Mouse (Mus musculus) heart, postnatal 10 days (tissue): Measurements from ENCODE around the gene Wdfy3. TPM values are rescaled to one million over a fixed set of nuclear protein-coding genes. Genes with fewer than 3 reads are reported as not detected.

Source experiments
- DNase-seq, 2 experiments: peaks; one replicate each; pipeline ENCODE4 v3.0.0; 2021
- intact Hi-C: fragments of 180-260 bp; cut with DNase I; formaldehyde crosslinking; loops from one replicate; pipeline ENCODE4 v1.15.1; 2025
- total RNA-seq, 2 experiments: library from RNA; stranded (reverse); gene quantifications; 2 replicates each; pipeline ENCODE4 v1.2.3; 2021

The Wdfy3 gene
- total RNA-seq, 2 experiments from 2014 or later = 43.1 to 43.8 TPM

DNA sequence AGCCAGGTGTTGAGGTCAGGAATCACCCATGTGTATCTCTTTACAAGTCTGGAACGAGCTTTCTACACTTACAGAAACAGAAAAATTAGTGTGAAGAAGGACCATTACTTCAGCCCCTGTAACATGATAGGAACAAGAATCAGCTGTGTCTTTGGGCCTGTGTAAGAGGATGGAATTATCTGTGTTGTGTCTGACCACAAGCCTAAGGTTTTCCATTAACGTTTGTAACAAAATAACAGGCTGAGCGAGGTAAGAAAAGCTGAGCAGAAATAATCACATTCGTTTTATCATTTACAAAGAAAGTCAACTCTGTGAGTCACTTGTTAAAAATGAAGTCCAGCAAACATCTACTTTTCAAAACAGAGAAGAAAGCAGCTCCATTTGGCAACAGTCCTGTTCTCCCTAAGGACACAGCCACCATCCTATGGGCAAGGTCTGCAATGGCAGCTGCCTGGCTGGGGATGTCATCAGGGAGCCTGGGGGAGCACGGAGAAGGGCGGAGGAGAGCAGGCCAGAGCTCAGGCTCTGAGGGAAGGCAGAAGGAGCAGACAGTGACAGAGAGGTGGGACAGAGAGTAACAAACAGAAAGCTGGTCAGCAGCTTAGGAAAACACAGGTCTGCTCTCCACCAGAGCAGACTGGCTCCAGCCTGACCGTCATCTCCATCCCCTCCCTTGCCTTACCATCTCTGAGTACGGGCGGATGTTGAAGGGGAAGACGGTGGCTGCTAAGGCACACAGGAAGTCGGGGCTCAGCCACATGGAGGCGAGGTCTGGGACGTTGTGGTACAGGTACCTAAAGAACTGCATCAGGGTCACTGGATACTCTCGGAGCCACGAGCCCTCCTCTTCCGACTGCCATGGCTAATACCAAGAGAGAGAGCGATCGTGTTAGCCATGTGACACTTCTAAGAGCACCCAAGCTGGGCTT is 173.7 kb downstream of the Wdfy3 start:
- intact Hi-C loops = no loop called here
- no peak for DNase-seq

GRCm38 (mm10) chr5:101895119-101895518 is 174.6 kb downstream of the Wdfy3 start:
- no peak for DNase-seq
- intact Hi-C loops = no loop called here

- intact Hi-C loops = loop anchor here (1.0 kb wide), 1 partner anchor 179 kb away; no protein-coding TSS in a partner anchor
- DNase-seq = peak; percentile 41 to 51
Observed at GRCm38 (mm10) chr5:101893820-101894515, 175.8 kb downstream of the Wdfy3 start.

DNA sequence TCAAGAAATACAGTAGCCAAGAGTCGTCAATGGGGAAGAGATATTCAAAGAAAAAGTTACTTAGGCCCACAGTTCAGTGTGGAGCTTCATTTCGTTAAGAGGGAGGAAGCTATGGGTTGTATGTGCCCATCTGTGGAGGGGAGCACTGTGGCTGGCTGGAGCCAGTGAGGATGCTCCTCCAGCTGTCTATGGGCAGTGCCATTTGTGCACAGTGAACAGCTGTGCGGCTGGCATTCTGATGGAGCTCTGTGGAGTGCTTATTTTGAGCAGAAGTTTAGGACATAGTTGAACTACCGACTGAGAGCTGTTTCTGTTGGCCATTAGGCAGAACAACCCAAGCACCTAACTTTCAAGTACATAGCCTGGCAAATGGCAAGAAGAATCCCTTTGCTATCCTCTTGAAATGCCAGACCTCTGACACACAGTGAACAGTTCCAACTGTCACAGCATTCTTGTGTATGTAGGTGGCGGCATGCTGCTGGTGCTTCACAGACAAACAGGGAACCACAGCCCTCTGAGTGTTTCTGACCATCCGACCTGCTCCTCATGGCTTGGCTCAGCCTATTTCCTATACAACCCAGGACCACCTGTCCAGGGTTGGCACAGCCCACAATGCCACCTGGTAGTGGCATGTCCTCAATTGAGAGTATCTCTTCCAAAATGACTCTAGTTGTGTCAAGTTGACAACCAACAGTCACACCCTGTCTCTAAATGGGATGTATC is 177.9 kb downstream of the Wdfy3 start:
- intact Hi-C loops = no loop called here
- no peak for DNase-seq

- intact Hi-C loops = no loop called here
- DNase-seq = no peak
Observed at GRCm38 (mm10) chr5:101887989-101888388, 181.7 kb downstream of the Wdfy3 start.

GRCm38 (mm10) chr5:101885039-101885438 is 184.7 kb downstream of the Wdfy3 start:
- intact Hi-C loops = no loop called here
- DNase-seq = no peak

DNA sequence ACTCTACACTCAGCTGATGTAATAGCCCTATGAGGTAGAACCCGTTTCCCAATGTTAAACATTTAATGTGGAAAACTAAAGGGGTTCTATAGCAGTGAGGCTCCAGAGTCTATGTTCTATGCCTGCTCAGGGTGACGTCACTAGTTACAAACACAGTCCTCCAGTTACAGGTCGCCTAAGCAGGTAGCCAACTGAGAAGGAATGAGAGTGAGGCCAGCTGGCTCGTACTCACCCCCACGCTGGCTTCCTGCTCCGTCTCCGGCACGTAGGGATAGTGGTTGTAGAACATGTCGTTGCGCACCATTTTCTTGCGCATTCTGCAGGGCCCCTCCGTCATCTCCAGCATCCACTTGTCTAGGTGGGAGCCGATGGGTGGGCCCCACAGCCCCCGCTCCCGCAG is 187.5 kb downstream of the Wdfy3 start:
- no peak for DNase-seq
- intact Hi-C loops = no loop called here

DNA sequence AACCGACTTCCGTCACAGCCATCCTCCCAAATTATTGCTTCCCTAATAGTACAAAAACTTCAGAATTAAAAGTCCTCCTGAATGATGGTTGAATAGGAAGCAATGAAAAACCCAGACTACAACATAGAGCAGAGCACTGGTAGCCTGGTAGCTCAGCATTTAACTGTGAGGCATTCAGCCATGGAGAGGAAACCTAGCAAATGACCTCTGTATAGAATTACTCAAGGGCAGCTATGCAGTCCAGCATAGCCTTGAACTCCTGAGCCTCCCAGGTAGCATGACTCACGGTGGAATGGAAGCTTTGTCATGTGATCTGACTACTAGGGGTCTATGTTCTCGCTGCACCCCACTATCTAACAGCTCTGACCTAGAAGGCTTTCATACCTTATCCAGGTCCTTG is 189.8 kb downstream of the Wdfy3 start:
- intact Hi-C loops = no loop called here
- DNase-seq = no peak

GRCm38 (mm10) chr5:101878403-101878802 is 191.3 kb downstream of the Wdfy3 start:
- intact Hi-C loops = no loop called here
- peak; percentile 21 to 24 for DNase-seq

DNA sequence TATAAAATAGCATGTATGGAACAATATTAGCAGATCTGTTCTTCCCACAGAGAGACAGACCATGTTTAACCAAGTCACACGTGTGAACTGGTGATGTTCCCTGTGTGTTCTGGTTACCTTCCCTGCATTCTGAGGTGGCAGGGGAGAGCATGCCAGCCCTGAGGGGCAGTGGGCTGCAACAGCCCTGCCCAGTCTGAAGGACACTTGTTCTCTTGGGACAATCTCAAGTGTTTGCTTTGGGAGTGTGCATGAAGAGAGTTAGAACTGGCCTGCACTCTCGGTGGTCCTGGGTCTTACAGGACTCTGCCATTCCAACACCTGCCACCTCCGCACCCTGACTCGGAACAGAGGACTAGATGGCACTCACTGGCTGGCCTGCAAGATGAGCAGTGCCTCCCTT is 193.5 kb downstream of the Wdfy3 start:
- intact Hi-C loops = no loop called here
- DNase-seq = no peak

DNA sequence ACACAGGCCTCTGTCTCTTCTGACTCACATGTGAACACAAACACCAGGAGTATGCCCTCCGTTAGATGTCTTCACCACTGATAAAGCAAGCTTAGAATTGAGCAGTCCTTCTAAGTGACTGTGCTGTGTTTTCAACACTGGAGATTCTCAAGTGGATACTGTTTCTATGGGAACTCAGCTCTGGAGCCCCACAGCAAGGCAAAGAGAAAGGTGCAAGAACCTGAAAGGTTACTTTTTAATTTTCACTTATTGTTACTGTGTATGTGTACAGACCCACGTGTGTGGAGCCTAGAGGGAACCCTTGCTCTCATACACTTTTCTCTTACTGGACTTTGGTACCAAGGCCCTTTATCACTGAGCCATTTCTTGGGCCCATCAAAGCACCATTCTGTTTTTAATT is 203.0 kb downstream of the Wdfy3 start:
- intact Hi-C loops = no loop called here

DNA sequence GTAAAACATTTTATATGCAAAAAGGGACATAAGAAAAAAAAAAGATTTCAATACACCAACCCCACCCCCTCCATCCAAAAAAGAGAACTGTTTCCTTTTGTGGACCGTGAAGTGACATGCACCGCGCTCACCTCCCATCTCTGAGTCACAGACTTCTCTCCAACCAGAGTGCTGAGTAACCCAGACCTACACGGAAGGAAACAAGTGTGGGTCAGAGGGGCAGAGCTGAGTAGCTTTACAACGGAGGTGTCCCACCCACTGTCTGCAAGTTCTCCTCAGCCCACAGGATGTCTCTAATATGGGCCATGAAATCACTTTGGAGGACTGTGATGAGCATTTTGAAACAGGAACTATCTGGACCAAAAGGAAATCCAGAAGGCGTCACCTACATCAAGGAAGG is 205.8 kb downstream of the Wdfy3 start:
- no peak for DNase-seq
- intact Hi-C loops = no loop called here

More for the DNA sequence above, 203.0 kb downstream of the Wdfy3 start:
- no peak for DNase-seq

DNA sequence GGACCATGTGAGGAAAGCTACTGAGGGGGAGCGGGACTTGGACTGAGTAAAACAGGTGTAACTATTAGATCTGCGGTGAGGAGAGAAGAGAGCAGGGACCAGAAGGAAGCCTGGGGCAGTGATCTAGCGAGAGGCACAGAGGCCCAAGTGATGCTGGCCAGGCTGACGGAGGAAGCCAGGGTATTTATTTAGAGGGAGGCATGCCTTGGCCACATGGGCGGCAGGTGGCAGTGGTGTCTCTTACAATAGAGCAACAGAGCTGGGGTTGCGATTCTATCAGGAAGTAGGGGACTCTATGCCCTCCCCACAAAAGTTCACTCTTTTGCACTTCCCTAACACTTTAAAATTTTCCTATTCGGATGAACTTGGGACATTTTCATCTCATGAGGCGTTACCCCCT is 207.1 kb downstream of the Wdfy3 start:
- intact Hi-C loops = no loop called here
- no peak for DNase-seq

DNA sequence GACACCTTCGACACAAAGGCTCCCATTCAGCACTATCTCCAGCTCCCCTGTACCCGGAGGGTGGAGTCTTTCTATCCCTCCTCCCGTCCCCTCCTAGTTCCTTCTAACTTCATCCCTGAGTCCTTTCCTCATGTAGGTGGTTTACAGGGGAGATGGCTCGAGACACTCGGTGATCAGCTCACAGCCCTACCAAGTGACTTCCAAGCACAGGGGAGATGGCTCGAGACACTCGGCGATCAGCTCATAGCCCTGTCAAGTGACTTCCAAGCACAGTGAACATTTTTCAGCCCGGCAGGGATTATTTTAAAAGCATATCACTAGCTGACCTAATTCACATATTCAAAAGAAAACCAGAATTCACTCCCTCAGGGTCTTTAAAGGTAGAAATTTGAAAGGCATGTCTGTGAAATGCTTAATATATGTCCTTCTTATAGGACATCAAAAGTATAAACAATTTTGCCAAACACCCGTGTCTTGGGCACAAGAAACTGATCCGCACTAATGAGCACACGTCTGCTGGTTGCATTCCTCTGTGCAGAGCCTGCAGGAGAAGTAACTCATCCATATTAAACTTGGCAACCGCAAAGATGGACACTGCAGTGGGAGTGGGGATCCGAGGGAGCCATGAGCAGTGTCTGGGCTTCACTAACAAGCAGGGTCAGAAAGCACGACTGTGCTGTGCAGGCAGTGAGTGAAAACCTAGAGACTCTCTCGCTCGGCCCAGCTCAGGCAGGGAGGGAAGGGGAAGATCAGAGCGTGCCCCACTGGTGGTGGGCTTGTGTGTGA is 207.7 kb downstream of the Wdfy3 start:
- intact Hi-C loops = no loop called here
- DNase-seq = no peak

GRCm38 (mm10) chr5:101858891-101859436 is 210.8 kb downstream of the Wdfy3 start:
- no peak for DNase-seq
- intact Hi-C loops = no loop called here

GRCm38 (mm10) chr5:101855475-101855874 is 214.2 kb downstream of the Wdfy3 start:
- intact Hi-C loops = no loop called here
- DNase-seq = no peak

- no peak for DNase-seq
- intact Hi-C loops = no loop called here
Observed at GRCm38 (mm10) chr5:101854667-101855066, 215.1 kb downstream of the Wdfy3 start.

DNA sequence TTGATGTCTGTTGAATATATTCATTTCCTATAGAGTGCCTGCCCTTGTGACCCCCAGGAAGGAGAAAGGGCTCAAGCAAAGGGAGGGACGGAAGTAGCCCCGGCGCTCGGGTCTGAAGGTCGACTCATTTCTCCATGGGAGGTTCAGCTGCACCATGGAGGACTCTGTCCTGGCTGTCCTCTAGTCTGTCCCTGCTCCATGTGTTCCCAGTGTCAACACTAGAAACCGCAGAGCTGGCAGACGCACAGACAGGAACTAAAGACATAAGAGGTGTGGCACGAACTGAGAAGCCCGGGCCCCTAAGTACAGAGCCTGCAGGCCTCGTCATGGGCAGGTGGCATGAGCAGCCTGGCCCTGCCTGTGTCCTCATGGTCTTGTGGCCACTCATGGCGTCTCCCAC is 215.6 kb downstream of the Wdfy3 start:
- no peak for DNase-seq
- intact Hi-C loops = no loop called here

GRCm38 (mm10) chr5:101852116-101852680 is 217.5 kb downstream of the Wdfy3 start:
- DNase-seq = no peak
- intact Hi-C loops = no loop called here

- intact Hi-C loops = no loop called here
Observed at GRCm38 (mm10) chr5:101851133-101851532, 218.6 kb downstream of the Wdfy3 start.

More at GRCm38 (mm10) chr5:101851133-101851532, 218.6 kb downstream of the Wdfy3 start:
- no peak for DNase-seq
